Mouse (Mus musculus) megakaryocyte, adult 5-6 weeks (primary cell): ENCODE data around the gene Aqp5. TPM values are rescaled to one million over a fixed set of nuclear protein-coding genes. Genes with fewer than 3 reads are reported as not detected.

Experiments used
- ATAC-seq: 2 replicates; pipeline ENCODE4 v1.8.0; 2016; ENCODE audit warnings: mild to moderate bottlenecking, inconsistent platforms; ENCODE audit not compliant: poor library complexity, severe bottlenecking
- total RNA-seq, 2 experiments: library from RNA; stranded (forward) in 1 of 2; stranded (reverse) in 1 of 2; fragments of 153-499, 151-499 nt in 1 of 2; fragments of 221-1000, 200-1000 nt in 1 of 2; gene quantifications; 2 replicates each; pipeline versions ENCODE4 v1.2.3 to v1.2.4; 2015 to 2017

Aqp5 gene
- total RNA-seq, 2 experiments from 2014 or later = not detected

DNA sequence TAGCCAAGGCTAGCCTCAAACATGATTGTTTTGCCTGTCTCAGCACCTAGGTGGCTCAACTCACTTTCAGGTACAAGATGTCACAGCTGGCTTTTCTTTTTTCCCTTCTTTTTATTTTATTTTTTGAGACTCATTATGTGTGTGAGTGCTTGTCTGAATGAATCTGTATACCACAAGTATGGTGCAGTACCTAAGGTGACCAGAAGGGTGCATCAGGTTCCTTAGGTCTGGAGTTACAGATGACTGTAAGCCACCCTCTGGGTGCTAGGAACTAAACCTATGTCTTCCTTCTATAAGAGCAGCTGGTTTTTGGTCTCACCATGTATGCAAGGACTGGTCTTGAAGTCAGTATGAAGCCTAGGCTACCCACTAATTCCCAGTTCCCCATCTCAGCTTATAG, 41.0 kb downstream of the Aqp5 start:
- ATAC-seq = peak; percentile 49; the same call in 1 of the 2 replicates

GRCm38 (mm10) chr15:99634702-99635101, 44.1 kb downstream of the Aqp5 start:
- ATAC-seq = no peak

DNA sequence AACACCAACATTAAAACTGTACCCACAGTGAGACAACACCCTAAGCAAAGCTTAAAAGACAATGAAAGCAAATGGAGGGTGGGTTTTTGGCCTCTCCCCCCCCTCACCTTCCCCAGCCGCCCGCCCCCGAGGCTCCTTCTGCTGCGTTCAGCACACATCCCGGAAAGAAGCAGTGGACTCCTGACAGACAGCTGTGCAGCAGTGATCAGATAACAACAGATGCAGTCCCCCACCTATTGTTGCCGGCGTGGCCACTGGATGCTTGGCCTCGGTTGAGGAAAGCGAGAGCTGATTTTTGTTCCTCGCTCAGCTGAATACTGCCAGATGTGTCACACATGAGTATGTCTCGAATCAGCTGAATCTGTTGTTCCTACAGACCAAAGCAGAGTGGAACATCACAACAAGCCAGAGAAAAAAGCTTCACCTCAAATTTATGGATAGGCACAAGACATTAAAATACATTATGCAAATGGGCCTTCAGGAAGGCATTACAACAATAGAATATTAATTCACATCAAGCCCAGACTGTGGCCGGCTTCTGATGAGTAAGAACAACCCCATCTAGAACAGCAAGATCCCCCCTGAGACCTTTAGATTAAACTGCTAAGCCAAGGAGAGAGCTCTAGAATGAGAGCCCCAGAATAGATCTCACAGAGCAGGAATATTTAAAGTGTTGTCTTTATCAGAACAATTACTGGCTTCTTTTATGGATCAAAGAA, 47.0 kb downstream of the Aqp5 start:
- no peak for ATAC-seq

DNA sequence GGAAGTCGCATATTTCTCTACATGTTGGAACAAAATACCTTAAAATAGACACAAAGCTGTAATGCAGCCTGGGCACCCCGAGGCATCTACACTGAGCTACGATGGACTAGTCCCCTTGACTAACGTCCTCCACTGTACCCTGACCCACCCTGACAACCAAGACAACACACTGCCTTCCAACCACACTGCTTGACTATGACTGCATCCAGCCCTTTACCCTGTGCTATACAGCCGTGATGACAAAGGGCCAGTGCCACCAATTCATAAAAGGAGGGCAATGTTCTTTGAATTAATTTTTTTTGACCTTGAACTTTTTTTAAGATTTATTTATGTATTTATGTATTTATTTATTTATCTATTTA, 47.5 kb downstream of the Aqp5 start:
- ATAC-seq = no peak

DNA sequence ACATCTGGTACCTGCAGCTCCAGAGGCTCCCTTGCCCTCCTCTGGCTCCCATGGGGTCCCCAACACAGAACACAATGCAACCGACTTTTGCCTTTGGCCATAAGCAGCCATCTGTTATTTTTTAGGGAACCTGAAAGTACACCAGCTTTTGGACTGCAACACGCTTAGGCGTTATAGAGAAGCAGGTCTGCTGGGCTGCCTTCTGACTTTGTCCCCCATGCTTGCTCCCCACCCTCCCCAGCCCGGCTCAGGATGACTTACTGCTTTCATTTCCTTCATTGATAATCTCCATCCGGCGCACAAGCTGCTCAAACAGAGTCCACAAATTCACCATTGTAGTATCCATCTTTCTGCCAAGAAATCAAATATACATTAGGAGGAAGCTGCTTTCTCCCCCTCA, 52.0 kb downstream of the Aqp5 start:
- ATAC-seq = peak; percentile 88

DNA sequence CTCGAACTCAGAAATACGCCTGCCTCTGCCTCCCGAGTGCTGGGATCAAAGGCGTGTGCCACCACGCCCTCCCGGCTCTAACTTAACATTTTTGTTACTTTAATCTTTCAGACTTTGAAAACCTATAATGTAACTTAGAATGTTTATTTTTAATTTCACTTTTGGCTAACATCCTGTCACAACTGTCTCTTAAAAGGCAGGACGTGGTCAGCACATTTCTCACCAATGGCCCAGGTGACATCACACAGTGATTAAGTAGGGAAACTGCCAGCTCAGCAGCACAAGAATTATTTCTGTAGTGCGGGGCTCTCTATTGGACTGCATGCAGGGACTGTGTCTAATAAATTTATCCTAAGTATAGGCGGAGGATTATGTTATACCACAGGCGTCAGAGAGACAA, 53.2 kb downstream of the Aqp5 start:
- peak; percentile 51 for ATAC-seq

Other genes with a start within 250 kb of the Aqp5 start
- 7.9 and 10.1 TPM in 2 replicates for gene Fmnl3, start 220.3 kb upstream of the Aqp5 start, total RNA-seq (2015)
- 11.4 and 16.3 TPM in 2 replicates for gene Fmnl3, start 220.3 kb upstream of the Aqp5 start, total RNA-seq (2017)
- 410 and 456 TPM in 2 replicates for gene Tmbim6, start 197.9 kb upstream of the Aqp5 start, total RNA-seq (2015)
- gene Tmbim6, start 197.9 kb upstream of the Aqp5 start, total RNA-seq (2017) = 187 and 196 TPM in 2 replicates
- 0.84 and 4.0 TPM in 2 replicates for gene Nckap5l, start 133.0 kb upstream of the Aqp5 start, total RNA-seq (2015)
- 0.73 TPM in 1 of 2 replicates, not detected in the other for gene Nckap5l, start 133.0 kb upstream of the Aqp5 start, total RNA-seq (2017)
- 8.2 and 9.8 TPM in 2 replicates for gene Bcdin3d, start 116.1 kb upstream of the Aqp5 start, total RNA-seq (2015)
- 3.6 and 4.6 TPM in 2 replicates for gene Bcdin3d, start 116.1 kb upstream of the Aqp5 start, total RNA-seq (2017)
- gene Faim2, start 62.6 kb upstream of the Aqp5 start, total RNA-seq (2015) = 0.04 TPM in 1 of 2 replicates, not detected in the other
- 0.49 TPM in 1 of 2 replicates, not detected in the other for gene Faim2, start 62.6 kb upstream of the Aqp5 start, total RNA-seq (2017)
- not detected in 2 replicates for gene Aqp2, start 11.7 kb upstream of the Aqp5 start, total RNA-seq (2015)
- gene Aqp2, start 11.7 kb upstream of the Aqp5 start, total RNA-seq (2017) = not detected in 2 replicates
- gene Aqp6, start 10.6 kb downstream of the Aqp5 start, total RNA-seq (2015) = not detected in 2 replicates
- gene Aqp6, start 10.6 kb downstream of the Aqp5 start, total RNA-seq (2017) = not detected in 2 replicates
- 136 and 140 TPM in 2 replicates for gene Racgap1, start 60.9 kb downstream of the Aqp5 start, total RNA-seq (2015)
- gene Racgap1, start 60.9 kb downstream of the Aqp5 start, total RNA-seq (2017) = 184 and 201 TPM in 2 replicates
- 0.05 TPM in 1 of 2 replicates, not detected in the other for gene Asic1, start 79.6 kb downstream of the Aqp5 start, total RNA-seq (2015)
- 0.11 TPM in 1 of 2 replicates, not detected in the other for gene Asic1, start 79.6 kb downstream of the Aqp5 start, total RNA-seq (2017)
- gene Smarcd1, start 111.3 kb downstream of the Aqp5 start, total RNA-seq (2015) = 12.0 and 12.4 TPM in 2 replicates
- gene Smarcd1, start 111.3 kb downstream of the Aqp5 start, total RNA-seq (2017) = 9.3 and 16.1 TPM in 2 replicates
- gene Gm17349, start 114.7 kb downstream of the Aqp5 start, total RNA-seq (2015) = not detected in 2 replicates
- not detected in 2 replicates for gene Gm17349, start 114.7 kb downstream of the Aqp5 start, total RNA-seq (2017)
- 0.11 TPM in 1 of 2 replicates, not detected in the other for gene Gpd1, start 126.7 kb downstream of the Aqp5 start, total RNA-seq (2015)
- gene Gpd1, start 126.7 kb downstream of the Aqp5 start, total RNA-seq (2017) = 0.20 and 0.26 TPM in 2 replicates
- gene Cox14, start 134.8 kb downstream of the Aqp5 start, total RNA-seq (2015) = 67.3 and 78.1 TPM in 2 replicates
- gene Cox14, start 134.8 kb downstream of the Aqp5 start, total RNA-seq (2017) = 15.4 and 25.6 TPM in 2 replicates
- gene Cers5, start 182.1 kb downstream of the Aqp5 start, total RNA-seq (2015) = 64.6 and 75.6 TPM in 2 replicates
- gene Cers5, start 182.1 kb downstream of the Aqp5 start, total RNA-seq (2017) = 42.3 and 45.3 TPM in 2 replicates